Mouse (Mus musculus) gastrocnemius, adult 2 months (tissue): ENCODE measurements around the gene Slc35d3. TPM values are rescaled to one million over a fixed set of nuclear protein-coding genes. Genes with fewer than 3 reads are reported as not detected.
A peak's percentile ranks its signal among the peaks of the same experiment; 100 is the strongest.

Experiments used
- DNase-seq: peaks from one replicate; pipeline ENCODE4 v3.0.0; 2022
- H3K27ac ChIP-seq: fragments of 200-600 bp; 2 replicates; pipeline ENCODE4 v1.8.1; 2022; ENCODE audit warnings: mild to moderate bottlenecking
- H3K4me3 ChIP-seq: fragments of 200-600 bp; 2 replicates; pipeline ENCODE4 v1.8.1; 2022; ENCODE audit warnings: mild to moderate bottlenecking, moderate library complexity
- CTCF ChIP-seq: fragments of 200-600 bp; IDR thresholded peaks from 2 replicates; pipeline ENCODE4 v1.8.1; 2022; ENCODE audit warnings: antibody characterized with exemption, mild to moderate bottlenecking, moderate library complexity
- intact Hi-C: fragments of 180-260 bp; cut with DNase I; formaldehyde crosslinking; loops from one replicate; pipeline ENCODE4 v1.15.1; 2025
- total RNA-seq, 2 experiments: library from RNA; stranded (reverse); gene quantifications; 2 replicates each; pipeline ENCODE4 v1.2.3; 2021

The Slc35d3 gene
- total RNA-seq, 2 experiments from 2014 or later = not detected

- no peak for TF ChIP-seq CTCF
- H3K4me3 ChIP-seq = no peak overlapping the region
- no peak for DNase-seq
- intact Hi-C loops = no loop called here
- H3K27ac ChIP-seq = no peak overlapping the region
Observed at GRCm38 (mm10) chr10:19855597-19856306, 4.5 kb upstream of the Slc35d3 start.

GRCm38 (mm10) chr10:19853609-19854008 is 2.4 kb upstream of the Slc35d3 start:
- Histone ChIP-seq H3K4me3 (no peak overlapping the region), H3K27ac (no peak overlapping the region)
- intact Hi-C loops = no loop called here
- TF ChIP-seq CTCF = no peak
- DNase-seq = no peak

DNA sequence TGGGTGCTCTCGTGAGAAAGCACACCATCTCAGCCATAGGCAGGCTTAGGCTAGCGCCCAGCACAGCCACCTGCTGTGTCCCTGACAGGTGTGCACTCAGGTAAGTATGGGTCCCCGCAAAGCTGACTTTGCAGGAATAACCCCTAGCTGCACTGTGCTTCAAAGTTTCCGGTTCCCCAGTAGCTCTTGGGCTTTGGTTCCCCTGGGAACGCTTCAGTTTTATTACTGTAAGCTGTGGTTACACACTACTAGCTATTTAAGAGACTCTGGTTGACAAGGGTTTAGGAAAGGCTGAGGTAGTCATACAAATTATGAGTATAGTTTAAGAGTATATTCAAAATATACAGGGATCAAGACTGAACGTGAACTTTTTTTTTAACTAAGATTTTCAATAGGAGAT is 1.5 kb upstream of the Slc35d3 start:
- Histone ChIP-seq H3K27ac (no peak overlapping the region), H3K4me3 (no peak overlapping the region)
- intact Hi-C loops = no loop called here
- no peak for DNase-seq
- TF ChIP-seq CTCF = no peak

GRCm38 (mm10) chr10:19850544-19850997 is 688 bp downstream of the Slc35d3 start:
- peak overlapping the region; percentile 70 for H3K4me3 ChIP-seq
- no peak for TF ChIP-seq CTCF
- peak; percentile 24 for DNase-seq
- no peak overlapping the region for H3K27ac ChIP-seq
- intact Hi-C loops = no loop called here

DNA sequence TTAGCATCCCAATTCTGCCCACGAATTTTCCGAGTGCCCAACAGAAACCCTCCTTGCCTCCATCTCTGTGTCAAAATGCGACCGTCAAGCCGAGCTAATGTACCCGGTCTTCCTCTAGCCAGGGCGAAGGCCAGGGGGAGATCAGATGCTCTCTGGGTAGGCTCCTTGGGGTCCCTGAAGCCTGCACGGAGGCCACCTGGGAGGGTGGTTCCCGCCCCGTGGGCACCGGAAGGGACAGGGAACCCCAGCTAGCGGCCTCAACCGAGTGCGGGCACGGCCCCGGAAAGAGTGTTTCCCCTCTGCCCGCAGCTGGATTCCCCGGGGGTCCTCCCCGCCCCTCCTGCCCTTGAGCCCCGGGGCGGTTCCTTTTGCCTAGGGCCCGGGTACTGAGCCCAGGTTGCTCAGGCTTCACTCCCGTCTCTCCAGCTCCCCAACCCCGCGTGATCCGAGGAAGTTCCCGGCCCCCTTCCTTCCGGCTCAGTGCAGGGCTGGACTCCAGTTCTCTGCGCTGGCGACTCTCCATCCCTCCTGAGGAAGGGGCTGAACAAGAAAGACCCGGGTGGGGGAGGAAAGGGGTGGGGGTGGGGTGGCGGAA is 1.4 kb downstream of the Slc35d3 start:
- Histone ChIP-seq H3K27ac (no peak overlapping the region), H3K4me3 (peak overlapping the region; percentile 70)
- peak; percentile 16 for DNase-seq
- intact Hi-C loops = no loop called here
- TF ChIP-seq CTCF = no peak

DNA sequence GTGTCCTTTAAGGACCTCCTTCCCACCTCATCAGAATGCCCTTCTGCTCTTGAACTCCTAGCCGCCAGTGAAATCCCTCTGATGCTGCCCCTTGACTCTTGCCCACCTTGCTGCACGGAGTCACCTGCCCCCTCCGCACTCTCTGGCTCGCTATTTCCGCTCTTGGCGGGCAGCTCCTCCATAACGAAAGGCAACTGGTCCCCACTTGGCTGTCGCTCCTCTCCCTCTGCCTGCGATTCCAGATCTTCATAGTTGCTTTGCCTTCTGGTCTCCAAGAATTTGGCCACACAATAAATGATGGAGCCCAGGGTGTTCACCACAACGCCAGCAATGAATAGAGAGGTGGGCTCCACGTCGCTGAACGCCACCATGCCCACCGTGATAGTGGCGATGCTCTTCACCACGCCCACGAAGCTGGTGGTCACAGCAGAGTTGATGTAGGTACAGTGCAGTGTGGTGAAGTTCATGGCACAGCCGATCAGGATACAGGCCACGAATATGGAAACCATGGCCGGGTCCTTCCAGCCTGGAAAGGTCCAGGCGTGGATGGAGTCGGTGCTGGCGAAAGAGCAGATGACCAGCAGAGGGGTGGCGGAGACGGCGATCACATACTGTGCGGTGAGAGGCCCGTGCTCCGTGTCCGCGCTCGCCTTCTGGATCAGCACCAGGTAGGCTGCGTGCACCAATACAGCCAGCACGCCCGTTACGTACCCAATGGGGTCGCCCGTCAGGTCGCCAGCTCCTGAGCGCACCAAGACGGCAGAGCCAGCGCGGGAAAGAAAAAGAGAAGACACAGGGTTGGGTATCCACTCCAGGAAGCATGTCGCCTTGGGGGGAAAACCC is 2.1 kb downstream of the Slc35d3 start:
- no peak for TF ChIP-seq CTCF
- Histone ChIP-seq H3K27ac (no peak overlapping the region), H3K4me3 (peak overlapping the region; percentile 70)
- intact Hi-C loops = no loop called here
- DNase-seq = no peak

- DNase-seq = no peak
- intact Hi-C loops = no loop called here
- Histone ChIP-seq H3K4me3 (no peak overlapping the region), H3K27ac (no peak overlapping the region)
- TF ChIP-seq CTCF = no peak
Observed at GRCm38 (mm10) chr10:19839836-19840235, 11.4 kb downstream of the Slc35d3 start.

DNA sequence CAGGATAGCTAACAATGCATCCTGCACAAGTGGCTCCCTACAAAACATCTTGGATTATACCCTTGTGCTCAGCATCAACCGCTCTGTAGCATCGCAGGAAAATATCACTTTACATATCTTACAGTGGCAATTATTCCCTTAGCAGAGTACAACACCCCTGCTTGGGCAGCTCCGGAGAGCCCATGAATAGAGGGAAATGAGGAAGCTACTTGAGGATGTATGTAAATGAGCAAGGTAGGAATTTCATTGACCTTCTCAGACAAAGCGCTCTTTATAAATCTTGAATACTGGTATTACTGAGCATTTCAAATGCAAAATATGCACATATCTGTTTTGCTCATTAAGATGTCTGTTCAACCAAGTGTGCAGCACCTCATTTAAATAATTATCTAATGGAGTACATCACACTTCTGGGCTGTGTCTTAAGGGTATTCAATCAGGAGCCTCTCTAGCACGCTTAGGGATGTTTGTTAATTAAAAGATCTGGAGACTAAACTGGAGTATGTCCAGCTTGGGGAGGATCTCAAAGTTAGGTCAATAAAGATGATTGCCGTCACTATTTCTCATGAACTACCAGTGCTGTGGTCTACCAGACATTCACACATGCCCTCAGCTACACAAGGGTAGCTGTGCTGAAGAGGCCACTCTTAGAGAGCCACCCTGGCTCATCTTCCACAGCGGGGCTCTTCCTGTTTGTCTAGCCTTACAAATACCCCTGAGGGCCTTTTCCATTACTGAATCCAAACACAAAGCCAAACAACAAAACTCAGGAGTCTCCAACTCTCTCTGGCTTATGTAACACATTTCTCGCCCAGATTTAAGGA is 15.2 kb downstream of the Slc35d3 start:
- Histone ChIP-seq H3K27ac (no peak overlapping the region), H3K4me3 (no peak overlapping the region)
- no peak for DNase-seq
- TF ChIP-seq CTCF = no peak
- intact Hi-C loops = no loop called here

DNA sequence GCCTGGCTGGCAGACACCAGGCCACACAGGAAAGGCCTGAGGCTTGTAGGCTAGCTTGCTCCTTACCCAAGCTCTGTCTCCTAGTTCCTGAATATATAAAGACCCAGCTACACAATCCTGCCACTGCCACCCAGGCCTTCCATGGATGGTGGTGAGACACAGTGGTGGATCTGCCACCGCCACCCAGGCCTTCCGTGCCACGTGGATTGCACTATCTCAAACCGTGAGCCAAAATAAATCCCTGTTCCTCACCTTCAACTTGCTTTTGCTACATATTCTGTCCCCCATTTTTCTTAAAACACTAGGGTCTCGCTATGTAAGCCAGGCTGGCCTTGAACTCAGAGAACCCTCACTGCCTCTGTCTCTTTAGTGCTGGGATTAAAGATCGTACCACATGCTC is 17.0 kb downstream of the Slc35d3 start:
- TF ChIP-seq CTCF = no peak
- intact Hi-C loops = no loop called here
- Histone ChIP-seq H3K27ac (no peak overlapping the region), H3K4me3 (no peak overlapping the region)
- DNase-seq = no peak

DNA sequence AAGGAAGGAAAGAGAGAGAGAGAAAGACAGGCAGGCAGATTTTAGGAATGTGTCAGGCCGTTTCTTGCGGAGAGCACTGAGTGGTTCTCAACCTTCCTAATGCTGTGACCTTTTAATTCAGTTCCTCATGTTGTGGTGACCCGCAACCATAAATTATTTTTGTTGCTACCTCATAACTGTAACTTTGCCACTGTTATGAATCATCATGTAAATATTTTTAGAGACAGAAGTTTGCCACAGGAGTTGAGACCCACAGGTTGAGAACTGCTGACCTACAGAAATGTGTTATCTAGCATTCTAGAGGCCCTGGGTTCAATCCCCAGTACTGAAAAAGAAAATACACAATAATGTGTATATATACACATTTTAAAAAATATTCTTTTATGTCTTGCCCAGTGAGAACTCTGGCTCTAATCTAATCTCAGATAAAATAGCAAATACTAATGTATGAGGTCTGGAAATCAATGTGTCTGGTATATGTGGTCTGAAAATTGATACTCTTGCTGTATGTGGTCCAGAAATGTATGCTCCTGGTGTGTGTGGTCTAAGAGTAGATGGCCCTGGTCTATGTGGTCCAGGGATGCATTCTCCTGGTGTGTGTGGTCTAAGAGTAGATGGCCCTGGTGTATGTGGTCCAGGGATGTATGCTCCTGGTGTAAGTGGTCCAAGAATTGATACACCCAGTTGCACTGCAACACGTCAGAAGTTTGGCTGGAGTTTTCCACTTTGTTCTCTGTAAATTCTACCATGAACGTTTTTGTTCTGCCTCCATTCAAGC is 20.0 kb downstream of the Slc35d3 start:
- no peak for TF ChIP-seq CTCF
- no peak overlapping the region for H3K4me3 ChIP-seq
- intact Hi-C loops = no loop called here
- no peak for DNase-seq
- no peak overlapping the region for H3K27ac ChIP-seq

- H3K4me3 ChIP-seq = no peak overlapping the region
- DNase-seq = no peak
- no peak for TF ChIP-seq CTCF
- no peak overlapping the region for H3K27ac ChIP-seq
- intact Hi-C loops = no loop called here
Observed at GRCm38 (mm10) chr10:19820986-19821385, 30.3 kb downstream of the Slc35d3 start.

DNA sequence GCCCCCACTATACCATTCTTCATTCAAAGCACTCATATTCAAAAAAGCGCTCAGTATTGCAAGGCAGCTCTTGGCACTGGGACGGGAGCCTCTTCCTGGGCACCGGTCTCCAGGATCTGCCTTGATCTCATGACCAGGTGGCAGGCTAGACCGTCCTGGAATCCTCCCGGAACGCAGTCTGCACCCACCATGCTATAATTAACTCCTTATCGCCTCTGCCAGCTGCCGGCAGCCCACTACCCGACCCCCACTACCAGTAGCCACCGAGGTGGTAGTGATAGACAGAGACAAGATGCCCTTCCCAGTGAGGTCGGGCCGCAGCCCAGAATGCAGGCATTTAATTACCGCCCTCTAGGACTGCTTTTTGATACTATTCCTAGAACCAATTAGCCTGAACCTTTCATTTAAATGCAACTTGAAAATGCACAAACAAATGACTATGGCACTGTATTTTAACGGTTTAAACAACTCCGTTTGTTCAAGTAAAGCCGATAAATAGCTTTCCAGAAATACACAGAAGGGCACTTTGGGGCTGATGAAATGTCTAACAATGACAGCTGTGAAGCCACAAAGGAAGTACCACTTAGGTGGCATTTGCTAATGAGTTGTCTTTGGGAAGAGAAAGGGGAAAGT is 32.4 kb downstream of the Slc35d3 start:
- no peak overlapping the region for H3K4me3 ChIP-seq
- intact Hi-C loops = no loop called here
- no peak for TF ChIP-seq CTCF
- H3K27ac ChIP-seq = no peak overlapping the region
- DNase-seq = no peak
